Mouse (Mus musculus) Patski (cell line): ENCODE measurements around the gene Adm2. TPM values are rescaled to one million over a fixed set of nuclear protein-coding genes. Genes with fewer than 3 reads are reported as not detected.

Experiments used
- ATAC-seq: fragments of 100-300 bp; one replicate; pipeline ENCODE4 v1.8.0; 2021
- CTCF ChIA-PET: fragments of 350-600 bp; sonication (Branson Sonifier 250); formaldehyde crosslinking; loops from one replicate; lab custom pipeline; 2022; ENCODE audit warnings: inconsistent platforms; lab: Charles Lee
- POLR2A ChIA-PET: fragments of 350-600 bp; sonication (Branson Sonifier 250); formaldehyde crosslinking; loops from one replicate; lab custom pipeline; 2022; ENCODE audit warnings: antibody characterized with exemption, inconsistent platforms; lab: Charles Lee
- DNase-seq: peaks from one replicate; pipeline ENCODE4 v3.0.0-alpha.2; 2011; ENCODE audit warnings: low read depth, low spot score
- H3K27me3 ChIP-seq: fragments of 371-371 bp; one replicate; pipeline ENCODE4 v1.5.1; 2021
- CTCF ChIP-seq: fragments of 100-300 bp; IDR thresholded peaks from one replicate; pipeline ENCODE4 v1.5.1; 2021
- in situ Hi-C: fragments of 300-500 bp; cut with MboI; formaldehyde crosslinking; loops from 3 replicates; pipeline ENCODE4 v1.11.1; 2018; ENCODE audit warnings: low pct_unique_long_range_greater_than_20kb, mixed read lengths
- polyA plus RNA-seq: library from polyadenylated mRNA; unstranded; gene quantifications from one replicate; pipeline ENCODE4 v1.2.3, GENCODE M21; 2021

Gene Adm2
- polyA plus RNA-seq, 1 experiment from 2014 or later = 0.14 TPM

DNA sequence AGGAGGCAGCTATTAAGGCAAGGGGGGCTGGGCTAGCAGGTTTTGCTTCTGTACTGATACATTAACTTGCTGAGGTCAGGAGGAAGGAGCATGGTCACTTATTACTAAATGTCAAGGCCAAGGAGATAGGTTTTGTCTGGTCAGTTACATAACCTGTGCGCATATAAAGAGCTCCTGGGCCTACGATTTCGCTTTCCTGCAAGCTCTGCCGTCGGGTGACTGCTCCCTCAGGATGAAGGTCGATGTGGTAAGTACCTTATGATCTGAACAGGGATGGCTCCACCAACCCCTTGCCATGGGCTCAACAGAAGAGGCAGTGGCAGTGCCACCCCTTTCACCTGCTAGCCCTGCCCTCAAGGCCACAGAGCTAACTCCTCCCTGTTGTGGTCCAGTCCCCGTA, 11.8 kb downstream of the Adm2 start, which contains the start of gene Miox:
TSS of gene Miox (plus strand) at position 128 of the 400 bp plus-strand sequence.
- ChIA-PET POLR2A (no interaction called here), CTCF (interaction anchor here (2.1 kb wide), 1 partner anchor 9 kb away, joined by 5 read pairs; no protein-coding TSS in a partner anchor)
- H3K27me3 ChIP-seq = peaks cover 25% of the 10 kb centered on the region
- no peak for TF ChIP-seq CTCF
- no peak for DNase-seq
- in situ Hi-C loops = no loop called here
- peak; percentile 12 for ATAC-seq

DNA sequence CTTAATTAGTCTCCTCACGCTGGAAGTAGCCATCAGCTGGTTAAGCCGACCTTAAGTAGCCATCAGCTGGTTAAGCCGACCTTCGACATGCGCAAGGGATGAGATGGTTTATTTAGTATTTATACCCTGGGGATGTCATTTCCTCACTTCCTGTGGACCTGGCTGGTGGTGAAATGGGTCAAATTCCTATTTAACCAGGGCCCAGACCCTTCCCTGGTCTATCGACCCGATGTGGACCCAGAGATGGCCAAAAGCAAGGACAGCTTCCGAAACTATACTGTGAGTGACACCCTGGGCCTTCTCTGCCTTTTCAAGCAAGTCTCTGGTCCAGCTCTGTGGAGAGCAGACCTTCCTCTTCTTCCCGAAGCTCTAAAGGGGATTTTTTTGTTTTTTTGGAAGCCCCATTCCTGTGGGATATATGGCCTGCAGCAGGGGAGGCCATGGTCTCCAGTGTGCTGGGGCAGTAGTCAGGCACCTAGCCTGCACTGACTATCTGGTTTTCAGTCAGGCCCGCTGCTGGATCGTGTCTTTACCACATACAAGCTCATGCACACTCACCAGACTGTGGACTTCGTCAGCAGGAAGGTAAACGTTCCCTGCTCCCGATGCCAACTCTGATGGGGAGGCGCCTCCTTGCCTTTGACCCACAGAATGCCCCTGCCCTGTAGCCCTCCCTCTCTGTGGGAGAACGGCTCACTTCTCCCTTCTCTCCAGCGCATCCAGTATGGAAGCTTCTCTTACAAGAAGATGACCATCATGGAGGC, 12.4 kb downstream of the Adm2 start:
- CTCF ChIA-PET = interaction anchor here (2.1 kb wide), 1 partner anchor 9 kb away, joined by 5 read pairs; no protein-coding TSS in a partner anchor
- no peak for TF ChIP-seq CTCF
- H3K27me3 ChIP-seq = peaks cover 25% of the 10 kb centered on the region
- DNase-seq = no peak
- POLR2A ChIA-PET = no interaction called here
- in situ Hi-C loops = no loop called here
- no peak for ATAC-seq

DNA sequence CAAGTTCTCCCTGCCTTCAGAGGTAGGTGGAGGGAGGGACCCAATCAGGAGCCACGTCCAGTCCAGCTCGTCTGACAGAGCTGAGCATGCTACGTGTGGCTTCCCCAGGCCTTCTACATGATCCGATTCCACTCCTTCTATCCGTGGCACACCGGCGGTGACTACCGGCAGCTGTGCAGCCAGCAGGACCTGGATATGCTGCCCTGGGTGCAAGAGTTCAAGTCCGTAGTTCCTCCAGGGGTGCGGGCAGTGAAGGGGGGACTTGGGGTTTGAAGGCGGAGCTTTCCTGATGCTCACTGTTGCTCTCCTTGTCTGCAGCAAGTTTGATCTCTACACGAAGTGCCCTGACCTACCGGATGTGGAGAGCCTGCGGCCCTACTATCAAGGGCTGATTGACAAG, 13.9 kb downstream of the Adm2 start:
- DNase-seq (no peak), ATAC-seq (peak; percentile 26)
- in situ Hi-C loops = no loop called here
- H3K27me3 ChIP-seq = peaks cover 19% of the 10 kb centered on the region
- no peak for TF ChIP-seq CTCF
- CTCF ChIA-PET = no interaction called here
- POLR2A ChIA-PET = no interaction called here

DNA sequence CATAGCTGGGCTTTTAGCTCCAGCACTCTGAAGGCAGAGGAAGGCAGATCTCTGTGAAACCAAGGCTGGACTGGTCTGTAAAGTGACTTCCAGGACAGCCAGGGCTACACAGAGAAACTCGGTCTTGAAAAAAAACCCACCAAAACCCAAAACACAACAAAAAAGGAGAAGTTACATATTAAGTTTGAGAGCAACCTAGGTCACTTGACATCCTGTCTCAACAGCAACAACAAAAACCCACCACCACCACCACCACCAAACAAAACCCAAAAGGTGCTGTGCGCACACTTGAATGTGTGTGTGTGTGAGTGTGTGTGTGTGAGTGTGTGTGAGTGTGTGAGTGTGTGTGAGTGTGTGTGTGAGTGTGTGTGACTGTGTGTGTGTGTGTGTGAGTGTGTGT, 17.2 kb downstream of the Adm2 start:
- TF ChIP-seq CTCF = no peak
- in situ Hi-C loops = no loop called here
- CTCF ChIA-PET = interaction anchor here (1.3 kb wide), 1 partner anchor 25 kb away, joined by 4 read pairs; the partner anchor contains the start of gene Sbf1
- peaks cover 17% of the 10 kb centered on the region for H3K27me3 ChIP-seq
- ATAC-seq (no peak), DNase-seq (no peak)
- POLR2A ChIA-PET = no interaction called here

DNA sequence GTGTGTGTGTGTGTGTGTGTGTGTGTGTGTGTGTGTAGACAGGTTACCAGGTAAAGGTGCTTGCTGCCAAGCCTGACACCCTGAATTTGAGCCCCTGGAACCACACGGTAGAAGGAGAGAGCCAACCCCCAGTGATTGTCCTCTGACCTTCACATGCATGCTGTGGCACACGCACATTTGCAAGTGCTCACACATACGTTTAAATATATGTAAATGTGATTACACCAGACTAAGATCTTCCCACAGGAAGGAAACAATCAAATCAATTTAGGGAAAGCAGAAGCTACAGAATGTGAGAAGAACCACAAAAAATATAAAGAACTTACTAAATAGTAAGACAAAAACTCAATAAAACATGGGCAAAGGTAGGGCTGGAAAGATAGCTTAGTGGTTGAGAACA, 17.6 kb downstream of the Adm2 start:
- no peak for TF ChIP-seq CTCF
- ChIA-PET CTCF (no interaction called here), POLR2A (no interaction called here)
- in situ Hi-C loops = no loop called here
- DNase-seq (no peak), ATAC-seq (no peak)
- H3K27me3 ChIP-seq = peaks cover 17% of the 10 kb centered on the region

DNA sequence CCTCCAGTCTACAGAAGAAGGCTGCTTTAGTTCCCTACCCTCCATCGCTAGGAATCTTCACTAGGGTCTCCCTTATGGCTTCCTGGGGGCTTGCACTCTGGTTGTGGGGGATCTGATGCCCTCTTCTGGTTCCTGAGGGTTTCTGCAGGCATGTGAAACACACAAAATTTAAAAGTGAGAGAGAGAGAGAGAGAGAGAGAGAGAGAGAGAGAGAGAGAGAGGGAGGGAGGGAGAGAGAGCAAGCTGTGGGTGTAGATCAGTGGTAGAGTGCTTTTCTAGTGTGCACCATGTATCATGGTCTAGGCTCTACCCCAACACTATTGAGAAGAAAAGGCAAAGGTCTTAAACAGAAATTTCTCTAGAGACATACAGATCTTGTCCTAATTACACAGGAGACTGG, 19.2 kb downstream of the Adm2 start:
- in situ Hi-C loops = no loop called here
- no peak for DNase-seq
- POLR2A ChIA-PET = no interaction called here
- TF ChIP-seq CTCF = no peak
- CTCF ChIA-PET = interaction anchor here (1.6 kb wide), 1 partner anchor 27 kb away, joined by 3 read pairs; no protein-coding TSS in a partner anchor
- H3K27me3 ChIP-seq = peaks cover 17% of the 10 kb centered on the region
- no peak for ATAC-seq

DNA sequence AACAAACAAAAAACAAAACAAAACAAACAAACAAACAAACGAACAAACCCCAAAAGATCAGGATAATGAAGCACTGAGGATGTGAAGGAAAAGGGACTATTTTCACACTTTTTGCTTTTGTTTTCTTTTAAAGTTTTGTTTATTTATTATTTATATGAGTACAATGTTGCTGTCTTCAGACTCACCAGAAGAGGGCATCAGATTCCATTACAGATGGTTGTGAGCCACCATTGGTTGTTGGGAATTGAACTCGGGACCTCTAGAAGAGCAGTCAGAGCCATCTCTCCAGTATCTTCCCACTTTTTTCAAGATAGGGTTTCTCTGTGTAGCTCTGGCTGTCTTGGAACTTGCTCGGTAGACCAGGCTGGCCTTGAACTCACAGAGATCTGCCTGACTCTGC, 20.8 kb downstream of the Adm2 start:
- CTCF ChIA-PET = interaction anchor here (1.1 kb wide), 1 partner anchor 9 kb away, joined by 5 read pairs; the partner anchor contains the start of gene Miox
- no peak for TF ChIP-seq CTCF
- in situ Hi-C loops = no loop called here
- H3K27me3 ChIP-seq = peaks cover 11% of the 10 kb centered on the region
- ATAC-seq (no peak), DNase-seq (no peak)
- POLR2A ChIA-PET = no interaction called here

DNA sequence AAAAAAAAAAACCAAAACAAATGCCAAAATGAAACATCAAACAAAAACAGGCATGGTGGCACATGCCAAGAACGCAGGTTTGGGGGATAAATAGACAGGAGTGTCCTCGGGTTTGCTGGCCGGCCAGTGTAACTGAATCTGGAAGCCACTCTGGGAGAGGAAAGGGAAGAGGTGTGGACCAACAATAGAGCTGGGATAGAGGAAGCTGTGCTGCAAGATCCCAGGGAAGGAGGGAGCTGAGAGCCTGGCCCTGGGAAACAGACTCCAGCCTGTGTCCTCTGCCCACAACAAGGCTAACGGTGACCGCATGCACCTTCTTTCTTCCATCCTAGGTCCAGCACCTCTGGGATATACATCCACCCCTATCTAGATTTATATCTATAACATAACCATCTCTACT, 27.9 kb downstream of the Adm2 start:
- CTCF ChIA-PET = interaction anchor here (1.6 kb wide), 1 partner anchor 23 kb away, joined by 4 read pairs; the partner anchor contains the start of gene Sco2
- TF ChIP-seq CTCF = no peak
- no peaks in the 10 kb centered on the region for H3K27me3 ChIP-seq
- ATAC-seq (no peak), DNase-seq (no peak)
- POLR2A ChIA-PET = interaction anchor here (0.5 kb wide), 1 partner anchor 127 kb away, joined by 3 read pairs; no protein-coding TSS in a partner anchor
- in situ Hi-C loops = no loop called here

DNA sequence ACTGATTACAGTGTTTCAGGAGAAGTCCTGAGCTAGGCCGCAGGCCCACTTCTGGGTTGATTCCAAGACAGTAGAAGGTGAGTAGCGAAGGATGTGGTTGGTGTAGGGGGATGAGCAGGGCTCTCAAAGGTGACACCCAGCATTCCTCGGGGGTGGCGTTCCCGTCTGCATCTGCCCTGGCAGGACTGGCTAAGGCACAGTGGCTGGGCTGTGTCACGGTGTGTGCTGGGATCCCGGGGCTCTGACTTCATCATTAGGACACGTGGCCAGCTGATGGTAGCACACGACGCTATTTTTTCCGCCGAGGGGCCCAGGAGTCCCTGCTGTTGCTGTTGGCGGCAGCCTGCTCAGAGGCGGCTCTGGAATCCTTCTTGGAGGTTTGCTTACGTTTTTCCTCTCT, 28.8 kb downstream of the Adm2 start:
- ATAC-seq (no peak), DNase-seq (no peak)
- in situ Hi-C loops = no loop called here
- ChIA-PET POLR2A (no interaction called here), CTCF (interaction anchor here (1.6 kb wide), 1 partner anchor 22 kb away, joined by 4 read pairs; the partner anchor contains the start of gene Sco2)
- no peak for TF ChIP-seq CTCF
- no peaks in the 10 kb centered on the region for H3K27me3 ChIP-seq

DNA sequence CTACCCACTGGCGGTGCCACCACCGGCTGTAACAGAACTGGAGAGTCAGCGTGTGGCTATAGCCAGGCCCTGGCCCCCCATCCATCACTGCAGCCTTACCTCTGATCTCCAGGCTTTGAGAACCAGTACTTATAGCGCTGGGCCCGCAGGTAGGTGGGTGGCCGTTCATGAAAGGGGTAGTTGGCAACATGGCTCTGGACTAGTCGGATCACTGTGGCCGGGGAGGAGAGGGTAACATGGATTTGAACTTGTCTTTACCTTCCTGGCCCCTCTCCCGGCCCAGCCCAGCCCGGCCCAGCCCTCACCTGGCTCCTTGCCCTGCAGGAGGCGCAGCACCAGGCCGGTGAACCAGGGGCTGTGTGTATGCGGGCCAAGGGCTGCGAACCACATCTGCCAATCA, 29.5 kb downstream of the Adm2 start:
- TF ChIP-seq CTCF = no peak
- ChIA-PET CTCF (no interaction called here), POLR2A (no interaction called here)
- in situ Hi-C loops = no loop called here
- DNase-seq = no peak
- ATAC-seq = no peak
- no peaks in the 10 kb centered on the region for H3K27me3 ChIP-seq

DNA sequence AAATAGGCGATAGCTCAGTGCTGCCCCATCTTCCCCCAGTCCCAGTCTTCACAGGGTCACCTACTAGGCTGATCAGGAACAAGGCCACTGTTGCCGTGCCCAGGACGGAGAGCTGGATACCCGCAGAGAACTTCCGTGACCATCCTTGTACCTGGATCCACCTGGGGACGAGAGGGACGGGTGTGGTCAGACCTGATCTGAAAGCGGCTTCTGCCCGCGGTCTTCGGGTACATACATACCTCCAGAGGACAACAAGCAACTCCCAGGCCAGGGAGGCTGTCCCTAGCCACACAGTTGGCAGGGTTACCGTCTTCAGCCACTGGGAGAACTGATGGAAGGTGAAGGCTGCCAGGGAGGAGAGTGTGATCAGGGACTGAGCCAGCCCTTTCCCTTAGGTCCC, 30.3 kb downstream of the Adm2 start:
- DNase-seq = no peak
- POLR2A ChIA-PET = no interaction called here
- in situ Hi-C loops = no loop called here
- no peak for ATAC-seq
- no peaks in the 10 kb centered on the region for H3K27me3 ChIP-seq
- no peak for TF ChIP-seq CTCF
- CTCF ChIA-PET = no interaction called here
